Mouse (Mus musculus) limb, embryonic 14.5 days (tissue): ENCODE results near the gene Adap2. TPM values are rescaled to one million over a fixed set of nuclear protein-coding genes. Genes with fewer than 3 reads are reported as not detected.

ENCODE experiments used
- ATAC-seq: fragments of 200-750 bp; cut with Nextera tagmentation; 2 replicates; pipeline ENCODE4 v1.8.0; 2017; ENCODE audit warnings: low read depth, moderate number of reproducible peaks, moderate TSS enrichment; ENCODE audit not compliant: low FRiP score
- DNase-seq: peaks from one replicate; pipeline ENCODE4 v3.0.0-alpha.2; 2015; ENCODE audit warnings: low spot score
- H3K27ac ChIP-seq: fragments of 300-500 bp; sonication (generic); replicated peaks from 2 replicates; pipeline ENCODE4 v1.5.1; 2014; ENCODE audit warnings: low read depth, mild to moderate bottlenecking, low read length, moderate library complexity, mixed read lengths
- H3K27me3 ChIP-seq: fragments of 300-500 bp; sonication (generic); 2 replicates; pipeline ENCODE4 v1.6.1; 2014; ENCODE audit warnings: low read length, mixed read lengths; ENCODE audit not compliant: control insufficient read depth, insufficient read depth
- H3K36me3 ChIP-seq: fragments of 300-500 bp; sonication (generic); 2 replicates; pipeline ENCODE4 v1.6.1; 2014; ENCODE audit warnings: mild to moderate bottlenecking, low read length, moderate library complexity, mixed read lengths; ENCODE audit not compliant: control insufficient read depth, insufficient read depth
- H3K4me1 ChIP-seq: fragments of 300-500 bp; sonication (generic); 2 replicates; pipeline ENCODE4 v1.6.1; 2014; ENCODE audit warnings: antibody characterized with exemption, low read length, mixed read lengths; ENCODE audit not compliant: control insufficient read depth, insufficient read depth
- H3K4me2 ChIP-seq: fragments of 300-500 bp; sonication (generic); replicated peaks from 2 replicates; pipeline ENCODE4 v1.6.1; 2014; ENCODE audit warnings: low read depth, mild to moderate bottlenecking, low read length, moderate library complexity; ENCODE audit not compliant: severe bottlenecking
- H3K4me3 ChIP-seq: fragments of 300-500 bp; sonication (generic); replicated peaks from 2 replicates; pipeline ENCODE4 v1.5.1; 2014; ENCODE audit warnings: low read length
- H3K9ac ChIP-seq: fragments of 300-500 bp; sonication (generic); 2 replicates; pipeline ENCODE4 v1.6.1; 2014; ENCODE audit warnings: mild to moderate bottlenecking, low read depth, low read length, moderate library complexity; ENCODE audit not compliant: severe bottlenecking
- H3K9me3 ChIP-seq: fragments of 300-500 bp; sonication (generic); 2 replicates; pipeline ENCODE4 v1.6.1; 2016; ENCODE audit warnings: low read length; ENCODE audit not compliant: control insufficient read depth
- POLR2A ChIP-seq: fragments of 200-500 bp; IDR thresholded peaks from 2 replicates; pipeline ENCODE4 v1.8.0; 2012; ENCODE audit warnings: inconsistent platforms, mild to moderate bottlenecking, moderate library complexity, borderline replicate concordance; ENCODE audit not compliant: insufficient read depth, insufficient read length; ENCODE audit errors: extremely low read depth
- whole genome bisulfite sequencing: fragments of 180-500 bp; shearing (Covaris S2); extraction: QIAGEN DNeasy Blood & Tissue Kit; methylation state at CpG from one replicate; pipeline ENCODE4 v1.1.7; 2014; 5-methylcytosine and 5-hydroxymethylcytosine counted together
- polyA plus RNA-seq, 2 experiments: library from polyadenylated mRNA; depleted of rRNA in 1 of 2; stranded (reverse) in 1 of 2; unstranded in 1 of 2; fragments of >200 nt; fragmentation: Nextera tagmentation in 1 of 2; extraction: Ambion mirVana in 1 of 2; gene quantifications; 2 replicates each; pipeline versions ENCODE4 v1.2.1 to v1.2.3; 2012 to 2014

Gene Adap2
- polyA plus RNA-seq (2012; rRNA removed) (1.2 and 2.8 TPM in 2 replicates), polyA plus RNA-seq (2014; fragmentation: Nextera tagmentation; extraction: Ambion mirVana) (1.5 and 2.4 TPM in 2 replicates)

GRCm38 (mm10) chr11:80153857-80154495 is at the start of gene Adap2:
Gene Adap2 (plus strand): TSS chr11:80154105.
- H3K9ac ChIP-seq = peak within 1 kb of the TSS; percentile 38
- H3K27ac ChIP-seq = no peak within 1 kb of the TSS
- H3K4me2 ChIP-seq = peak within 1 kb of the TSS; percentile 71
- peak within 1 kb of the TSS; percentile 50 for H3K4me3 ChIP-seq
- 3% methylated on average over 42 of the region's 47 CpGs for WGBS
- ATAC-seq (peak; percentile 82), DNase-seq (peak; percentile 58)
- TF ChIP-seq POLR2A = no peak
- peaks cover 24% of the 10 kb centered on the region for H3K27me3 ChIP-seq
- no peaks in the 10 kb centered on the region for H3K9me3 ChIP-seq
- H3K36me3 ChIP-seq = no peaks in the 10 kb centered on the region
- no peaks in the 10 kb centered on the region for H3K4me1 ChIP-seq

DNA sequence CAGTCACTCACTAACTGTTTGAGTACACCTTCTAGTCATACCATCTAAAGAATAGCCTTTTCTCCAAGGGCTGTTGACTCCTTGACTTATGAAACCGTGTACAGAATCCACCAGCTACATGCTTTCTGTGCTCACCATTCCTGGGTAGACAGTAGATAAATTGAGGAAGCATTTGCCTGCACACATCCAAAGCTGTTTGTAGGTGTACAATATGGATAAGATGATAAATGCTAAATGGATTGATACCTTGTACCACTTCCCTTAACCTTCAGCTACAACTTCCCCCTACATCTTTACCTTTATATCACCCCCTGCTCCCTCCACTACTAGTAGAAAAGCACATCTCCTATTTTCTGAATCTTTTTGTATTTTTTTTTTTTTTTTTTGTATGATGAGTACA is 49.5 kb upstream of the Adap2 start:
- ATAC-seq = no peak
- Histone ChIP-seq H3K4me2 (no peak overlapping the region), H3K4me3 (no peak overlapping the region), H3K27ac (no peak overlapping the region), H3K9ac (no peak overlapping the region), H3K4me1 (no peaks in the 10 kb centered on the region), H3K36me3 (peaks cover 49% of the 10 kb centered on the region), H3K9me3 (no peaks in the 10 kb centered on the region), H3K27me3 (no peaks in the 10 kb centered on the region)
- 96% methylated on average over 1 of the region's 1 CpGs for WGBS
- TF ChIP-seq POLR2A = no peak
- no peak for DNase-seq

- H3K4me3 ChIP-seq = no peak overlapping the region
- ATAC-seq (no peak), DNase-seq (no peak)
- no peak overlapping the region for H3K27ac ChIP-seq
- no peaks in the 10 kb centered on the region for H3K4me1 ChIP-seq
- H3K27me3 ChIP-seq = no peaks in the 10 kb centered on the region
- no peak for TF ChIP-seq POLR2A
- H3K9me3 ChIP-seq = no peaks in the 10 kb centered on the region
- H3K36me3 ChIP-seq = peaks cover 75% of the 10 kb centered on the region
- WGBS = 72% methylated on average over 1 of the region's 1 CpGs
- H3K4me2 ChIP-seq = no peak overlapping the region
- no peak overlapping the region for H3K9ac ChIP-seq
These were observed 37.5 kb upstream of the Adap2 start for GRCm38 (mm10) chr11:80116411-80116810.

DNA sequence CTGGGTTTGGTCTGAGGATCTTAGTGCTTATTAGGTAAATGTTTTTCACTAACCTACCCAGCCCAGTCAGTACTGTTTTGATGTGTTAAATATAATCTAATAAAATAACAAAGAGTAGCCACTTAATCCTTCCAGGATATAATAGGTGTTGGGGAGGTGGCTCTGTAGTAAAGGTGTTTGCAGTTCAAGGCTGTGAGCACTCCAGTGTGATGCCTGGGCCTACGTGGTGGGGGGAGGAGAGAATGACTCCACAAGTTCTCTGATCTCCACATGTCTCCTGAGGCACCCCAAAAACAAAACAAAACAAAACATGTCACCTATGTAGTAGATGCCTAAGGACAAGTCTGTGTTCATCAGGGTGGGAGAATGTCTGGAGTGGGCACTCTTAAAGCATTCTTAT is 21.9 kb upstream of the Adap2 start:
- Histone ChIP-seq H3K4me3 (no peak overlapping the region), H3K9me3 (no peaks in the 10 kb centered on the region), H3K9ac (no peak overlapping the region), H3K27me3 (no peaks in the 10 kb centered on the region), H3K4me2 (no peak overlapping the region), H3K4me1 (no peaks in the 10 kb centered on the region), H3K36me3 (peaks cover 52% of the 10 kb centered on the region), H3K27ac (no peak overlapping the region)
- 72% methylated on average over 1 of the region's 1 CpGs for WGBS
- ATAC-seq (no peak), DNase-seq (no peak)
- no peak for TF ChIP-seq POLR2A

DNA sequence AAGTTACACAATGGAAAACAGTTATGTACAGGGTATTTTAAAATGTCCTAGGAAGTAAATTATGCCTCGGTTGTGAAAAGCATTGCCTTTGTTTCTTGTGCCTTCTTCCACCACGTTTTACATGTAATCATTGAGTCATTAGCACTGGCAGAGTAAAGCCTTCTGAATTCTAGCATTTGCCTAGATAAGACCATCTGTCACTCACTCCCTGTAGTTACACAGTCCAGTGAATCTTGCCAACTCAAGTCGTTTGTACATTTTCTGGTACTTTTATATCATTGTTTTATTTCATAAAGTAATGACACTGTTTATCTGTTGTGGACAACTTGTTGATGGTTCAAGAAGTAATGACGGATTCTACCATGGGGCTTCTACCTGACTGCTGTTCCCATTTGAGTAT is 19.2 kb upstream of the Adap2 start:
- H3K27ac ChIP-seq = no peak overlapping the region
- H3K9ac ChIP-seq = no peak overlapping the region
- no peak for DNase-seq
- H3K9me3 ChIP-seq = no peaks in the 10 kb centered on the region
- H3K27me3 ChIP-seq = no peaks in the 10 kb centered on the region
- peaks cover 57% of the 10 kb centered on the region for H3K36me3 ChIP-seq
- no peak overlapping the region for H3K4me2 ChIP-seq
- no peaks in the 10 kb centered on the region for H3K4me1 ChIP-seq
- H3K4me3 ChIP-seq = no peak overlapping the region
- WGBS = 81% methylated on average over 4 of the region's 4 CpGs
- ATAC-seq = no peak
- TF ChIP-seq POLR2A = no peak
